Mouse (Mus musculus) limb, embryonic 15.5 days (tissue): Measurements from ENCODE around the gene Pde7b. TPM values are rescaled to one million over a fixed set of nuclear protein-coding genes. Genes with fewer than 3 reads are reported as not detected.

ENCODE experiments used
- ATAC-seq: fragments of 200-750 bp; cut with Nextera tagmentation; 2 replicates; pipeline ENCODE4 v1.8.0; 2017; ENCODE audit warnings: low read depth, moderate TSS enrichment; ENCODE audit not compliant: insufficient number of reproducible peaks, low FRiP score, low TSS enrichment
- H3K27ac ChIP-seq: fragments of 300-500 bp; sonication (generic); 2 replicates; pipeline ENCODE4 v1.5.1; 2015; ENCODE audit warnings: moderate library complexity, mild to moderate bottlenecking, inconsistent platforms
- H3K27me3 ChIP-seq: fragments of 300-500 bp; sonication (generic); 2 replicates; pipeline ENCODE4 v1.6.1; 2015; ENCODE audit warnings: inconsistent platforms
- H3K36me3 ChIP-seq: fragments of 300-500 bp; sonication (generic); 2 replicates; pipeline ENCODE4 v1.6.1; 2015; ENCODE audit warnings: inconsistent platforms
- H3K4me1 ChIP-seq: fragments of 300-500 bp; sonication (generic); 2 replicates; pipeline ENCODE4 v1.6.1; 2015; ENCODE audit warnings: inconsistent platforms
- H3K4me2 ChIP-seq: fragments of 300-500 bp; sonication (generic); 2 replicates; pipeline ENCODE4 v1.6.1; 2015; ENCODE audit warnings: mild to moderate bottlenecking, inconsistent platforms
- H3K4me3 ChIP-seq: fragments of 300-500 bp; sonication (generic); 2 replicates; pipeline ENCODE4 v1.5.1; 2015; ENCODE audit warnings: mild to moderate bottlenecking, inconsistent platforms
- H3K9ac ChIP-seq: fragments of 300-500 bp; sonication (generic); 2 replicates; pipeline ENCODE4 v1.6.1; 2015; ENCODE audit warnings: inconsistent platforms
- H3K9me3 ChIP-seq: fragments of 300-500 bp; sonication (generic); 2 replicates; pipeline ENCODE4 v1.6.1; 2016; ENCODE audit warnings: inconsistent platforms
- WGBS: fragments of 180-500 bp; shearing (Covaris S2); methylation state at CpG from one replicate; pipeline ENCODE4 v1.1.7; 2015; 5-methylcytosine and 5-hydroxymethylcytosine counted together
- polyA plus RNA-seq: library from polyadenylated mRNA; unstranded; fragments of >200 nt; fragmentation: Nextera tagmentation; extraction: Ambion mirVana; gene quantifications from 2 replicates; pipeline ENCODE4 v1.2.1, GENCODE M21; 2015

The Pde7b gene
- polyA plus RNA-seq, 1 experiment from 2014 or later = 7.8 TPM

- ATAC-seq = no peak
- no peaks in the 10 kb centered on the region for H3K27me3 ChIP-seq
- no peak overlapping the region for H3K27ac ChIP-seq
- H3K4me3 ChIP-seq = no peak overlapping the region
- H3K9ac ChIP-seq = no peak overlapping the region
- no peak overlapping the region for H3K4me2 ChIP-seq
- H3K36me3 ChIP-seq = no peaks in the 10 kb centered on the region
- H3K4me1 ChIP-seq = no peaks in the 10 kb centered on the region
- WGBS = 65% methylated on average over 7 of the region's 7 CpGs
- H3K9me3 ChIP-seq = no peaks in the 10 kb centered on the region
Observed at GRCm38 (mm10) chr10:20474831-20475230, 250.0 kb downstream of the Pde7b start.

DNA sequence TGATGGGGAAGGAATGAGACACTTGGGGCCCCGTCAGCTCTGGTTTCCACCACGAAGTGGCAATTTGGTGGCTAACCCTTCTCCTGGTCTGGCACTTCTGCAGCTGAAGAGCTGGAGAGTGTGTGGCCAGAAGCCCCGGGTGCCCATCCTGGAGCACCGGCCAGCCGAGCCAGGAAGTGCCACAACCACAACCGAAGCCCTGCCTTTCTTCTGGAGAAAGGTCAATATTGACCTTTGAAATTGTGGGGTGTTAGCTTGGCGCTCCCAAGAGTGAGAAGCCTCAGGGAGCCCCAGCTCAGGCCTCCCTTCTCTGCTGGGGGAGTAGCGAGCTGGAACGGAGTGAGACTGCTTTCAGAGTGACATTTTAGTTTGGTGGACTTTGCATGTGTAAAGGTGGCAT is 250.8 kb downstream of the Pde7b start:
- H3K4me1 ChIP-seq = no peaks in the 10 kb centered on the region
- H3K27ac ChIP-seq = no peak overlapping the region
- ATAC-seq = no peak
- no peak overlapping the region for H3K4me2 ChIP-seq
- no peak overlapping the region for H3K9ac ChIP-seq
- H3K9me3 ChIP-seq = no peaks in the 10 kb centered on the region
- WGBS = 74% methylated on average over 9 of the region's 9 CpGs
- no peak overlapping the region for H3K4me3 ChIP-seq
- H3K27me3 ChIP-seq = no peaks in the 10 kb centered on the region
- H3K36me3 ChIP-seq = no peaks in the 10 kb centered on the region

DNA sequence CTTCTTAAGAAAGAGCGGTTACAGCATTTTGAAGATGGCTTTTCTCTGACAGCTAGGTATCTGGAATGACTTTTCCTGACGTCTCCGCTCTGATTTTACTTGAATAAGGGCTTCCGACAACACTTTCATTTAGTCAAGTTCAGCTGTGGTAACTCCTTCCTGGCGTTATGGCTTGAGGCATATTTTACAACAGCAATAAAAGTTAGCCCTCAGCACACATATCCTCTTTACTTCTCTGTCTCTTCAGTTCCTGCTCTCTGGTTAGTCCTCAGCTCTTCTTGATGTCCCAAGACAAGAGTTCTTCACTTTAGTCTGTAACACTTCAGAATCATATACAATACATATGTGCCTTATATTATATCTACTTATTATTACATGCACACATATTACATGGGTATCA is 251.4 kb downstream of the Pde7b start:
- no peak overlapping the region for H3K4me3 ChIP-seq
- H3K4me1 ChIP-seq = no peaks in the 10 kb centered on the region
- no peaks in the 10 kb centered on the region for H3K27me3 ChIP-seq
- no peak for ATAC-seq
- H3K36me3 ChIP-seq = no peaks in the 10 kb centered on the region
- no peak overlapping the region for H3K27ac ChIP-seq
- no peak overlapping the region for H3K4me2 ChIP-seq
- H3K9ac ChIP-seq = no peak overlapping the region
- no peaks in the 10 kb centered on the region for H3K9me3 ChIP-seq
- WGBS = 56% methylated on average over 5 of the region's 5 CpGs

DNA sequence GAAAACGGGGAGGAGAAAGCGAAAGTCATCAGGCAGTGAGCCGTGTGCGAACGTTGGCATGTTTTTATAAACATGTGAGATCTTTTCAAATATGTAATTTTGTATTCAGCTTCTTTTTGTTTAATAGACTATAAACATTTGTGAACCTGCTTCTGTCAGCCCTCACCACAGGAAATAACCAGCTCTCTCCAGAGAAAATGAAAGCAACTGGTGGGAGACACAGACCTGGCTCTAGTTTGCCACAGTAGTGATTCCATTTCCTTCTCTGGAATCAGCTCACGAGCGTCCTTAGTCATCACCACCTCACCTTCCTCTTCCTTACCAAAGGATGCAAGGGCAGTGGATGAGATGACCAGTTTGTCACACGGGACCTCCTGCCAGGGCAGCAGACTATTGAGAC is 252.9 kb downstream of the Pde7b start:
- no peak for ATAC-seq
- Histone ChIP-seq H3K36me3 (no peaks in the 10 kb centered on the region), H3K4me3 (no peak overlapping the region), H3K4me2 (no peak overlapping the region), H3K27me3 (no peaks in the 10 kb centered on the region), H3K4me1 (no peaks in the 10 kb centered on the region), H3K27ac (no peak overlapping the region), H3K9ac (no peak overlapping the region), H3K9me3 (no peaks in the 10 kb centered on the region)
- WGBS = 82% methylated on average over 8 of the region's 8 CpGs

- Histone ChIP-seq H3K27ac (no peak overlapping the region), H3K9ac (no peak overlapping the region), H3K36me3 (no peaks in the 10 kb centered on the region), H3K27me3 (no peaks in the 10 kb centered on the region), H3K4me1 (no peaks in the 10 kb centered on the region), H3K4me3 (no peak overlapping the region), H3K4me2 (no peak overlapping the region), H3K9me3 (no peaks in the 10 kb centered on the region)
- WGBS = 69% methylated on average over 3 of the region's 3 CpGs
- no peak for ATAC-seq
Observed at GRCm38 (mm10) chr10:20464631-20465030, 260.2 kb downstream of the Pde7b start.

GRCm38 (mm10) chr10:20463941-20464340 is 260.9 kb downstream of the Pde7b start:
- ATAC-seq = no peak
- Histone ChIP-seq H3K27ac (no peak overlapping the region), H3K27me3 (no peaks in the 10 kb centered on the region), H3K36me3 (no peaks in the 10 kb centered on the region), H3K9me3 (no peaks in the 10 kb centered on the region), H3K4me3 (no peak overlapping the region), H3K9ac (no peak overlapping the region), H3K4me1 (no peaks in the 10 kb centered on the region), H3K4me2 (no peak overlapping the region)
- WGBS = 64% methylated on average over 1 of the region's 1 CpGs

DNA sequence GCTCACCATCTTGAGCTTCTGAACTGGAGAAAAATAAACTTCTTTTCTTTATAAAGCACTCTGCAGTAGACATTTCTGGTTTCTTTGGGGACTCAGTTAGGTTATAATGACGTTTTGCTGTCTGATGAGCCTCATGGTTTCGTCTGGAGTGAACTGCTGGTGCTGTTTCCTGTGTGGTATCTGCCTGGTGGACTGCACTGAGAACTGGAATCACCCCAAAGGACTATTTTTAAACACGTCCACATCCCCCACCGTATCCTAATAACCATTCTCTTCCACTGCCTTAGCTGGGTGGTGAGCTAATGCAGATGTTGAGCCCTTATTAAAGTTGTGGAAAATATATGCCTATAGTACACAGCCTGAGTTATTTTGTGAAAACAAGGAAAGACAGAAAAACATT is 262.3 kb downstream of the Pde7b start:
- Histone ChIP-seq H3K36me3 (no peaks in the 10 kb centered on the region), H3K4me1 (no peaks in the 10 kb centered on the region), H3K4me2 (no peak overlapping the region), H3K4me3 (no peak overlapping the region), H3K9me3 (no peaks in the 10 kb centered on the region), H3K9ac (no peak overlapping the region), H3K27ac (no peak overlapping the region), H3K27me3 (no peaks in the 10 kb centered on the region)
- ATAC-seq = no peak
- WGBS = 55% methylated on average over 4 of the region's 4 CpGs

DNA sequence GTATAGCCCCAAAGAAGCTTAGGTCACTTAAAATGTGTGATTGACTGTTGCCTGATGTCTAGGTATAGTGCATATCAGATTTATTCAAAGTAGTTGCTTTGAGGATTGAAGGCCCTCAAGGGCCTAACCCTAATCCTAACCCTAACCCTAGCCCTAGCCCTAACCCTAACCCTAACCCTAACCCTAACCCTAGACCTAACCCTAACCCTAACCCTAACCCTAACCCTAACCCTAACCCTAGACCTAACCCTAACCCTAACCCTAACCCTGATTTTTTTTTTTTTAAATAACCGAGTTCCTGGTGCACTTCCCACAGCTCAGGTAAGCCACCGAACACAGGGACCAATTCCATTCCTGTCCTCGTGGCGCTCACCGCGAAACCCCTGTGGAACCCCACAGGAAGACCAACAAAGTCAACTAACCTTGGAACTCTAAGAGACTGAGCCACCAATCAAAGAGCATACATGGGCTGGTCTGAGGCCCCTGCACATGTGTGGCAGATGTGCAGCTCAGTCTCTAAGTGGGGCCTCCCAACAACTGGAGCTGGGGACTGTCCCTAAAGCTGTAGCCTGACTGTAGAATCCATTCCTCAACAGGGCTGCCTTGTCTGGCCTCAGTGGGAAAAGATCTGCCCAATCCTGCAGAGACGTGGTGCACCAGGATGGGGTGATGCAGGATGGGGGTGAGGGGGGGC is 265.1 kb downstream of the Pde7b start:
- no peak overlapping the region for H3K4me3 ChIP-seq
- H3K9ac ChIP-seq = no peak overlapping the region
- no peak overlapping the region for H3K27ac ChIP-seq
- WGBS = 92% methylated on average over 7 of the region's 7 CpGs
- no peak overlapping the region for H3K4me2 ChIP-seq
- H3K9me3 ChIP-seq = no peaks in the 10 kb centered on the region
- H3K27me3 ChIP-seq = no peaks in the 10 kb centered on the region
- H3K4me1 ChIP-seq = no peaks in the 10 kb centered on the region
- no peak for ATAC-seq
- H3K36me3 ChIP-seq = no peaks in the 10 kb centered on the region

GRCm38 (mm10) chr10:20459160-20459559 is 265.7 kb downstream of the Pde7b start:
- 61% methylated on average over 3 of the region's 3 CpGs for WGBS

GRCm38 (mm10) chr10:20454387-20455065 is 270.4 kb downstream of the Pde7b start:
- H3K27ac ChIP-seq = no peak overlapping the region
- H3K4me2 ChIP-seq = no peak overlapping the region

More at GRCm38 (mm10) chr10:20459160-20459559, 265.7 kb downstream of the Pde7b start:
- no peaks in the 10 kb centered on the region for H3K4me1 ChIP-seq
- no peak for ATAC-seq
- no peak overlapping the region for H3K27ac ChIP-seq
- no peak overlapping the region for H3K4me2 ChIP-seq
- H3K36me3 ChIP-seq = no peaks in the 10 kb centered on the region
- H3K9me3 ChIP-seq = no peaks in the 10 kb centered on the region
- H3K9ac ChIP-seq = no peak overlapping the region
- H3K4me3 ChIP-seq = no peak overlapping the region
- no peaks in the 10 kb centered on the region for H3K27me3 ChIP-seq

GRCm38 (mm10) chr10:20437428-20437827 is 287.4 kb downstream of the Pde7b start:
- H3K4me2 ChIP-seq = no peak overlapping the region
- H3K9me3 ChIP-seq = no peaks in the 10 kb centered on the region
- no peak overlapping the region for H3K9ac ChIP-seq
- no peak overlapping the region for H3K4me3 ChIP-seq
- no peak overlapping the region for H3K27ac ChIP-seq
- H3K36me3 ChIP-seq = peaks cover 5% of the 10 kb centered on the region; the same call in 1 of the 2 replicates
- H3K4me1 ChIP-seq = no peaks in the 10 kb centered on the region
- WGBS = 87% methylated on average over 9 of the region's 9 CpGs
- no peaks in the 10 kb centered on the region for H3K27me3 ChIP-seq
- ATAC-seq = no peak

More at GRCm38 (mm10) chr10:20454387-20455065, 270.4 kb downstream of the Pde7b start:
- no peak overlapping the region for H3K9ac ChIP-seq
- H3K4me1 ChIP-seq = no peaks in the 10 kb centered on the region
- no peak for ATAC-seq
- H3K4me3 ChIP-seq = no peak overlapping the region
- no peaks in the 10 kb centered on the region for H3K27me3 ChIP-seq
- no peaks in the 10 kb centered on the region for H3K36me3 ChIP-seq
- H3K9me3 ChIP-seq = no peaks in the 10 kb centered on the region
- WGBS = 77% methylated on average over 6 of the region's 6 CpGs

- H3K27me3 ChIP-seq = no peaks in the 10 kb centered on the region
- H3K9me3 ChIP-seq = no peaks in the 10 kb centered on the region
- H3K4me1 ChIP-seq = no peaks in the 10 kb centered on the region
- H3K9ac ChIP-seq = no peak overlapping the region
- no peak for ATAC-seq
- H3K27ac ChIP-seq = no peak overlapping the region
- H3K36me3 ChIP-seq = peaks cover 5% of the 10 kb centered on the region; the same call in 1 of the 2 replicates
- no peak overlapping the region for H3K4me2 ChIP-seq
- H3K4me3 ChIP-seq = no peak overlapping the region
- WGBS = 48% methylated on average over 2 of the region's 2 CpGs
Observed at GRCm38 (mm10) chr10:20437021-20437420, 287.9 kb downstream of the Pde7b start.
